Mouse (Mus musculus): ENCODE measurements around the gene Trim13.
"Not testable (repeated sequence)": the region's sequence is repeated elsewhere in the genome, so short reads cannot be mapped to it uniquely, and the experiment has no call there.

The Trim13 gene

DNA sequence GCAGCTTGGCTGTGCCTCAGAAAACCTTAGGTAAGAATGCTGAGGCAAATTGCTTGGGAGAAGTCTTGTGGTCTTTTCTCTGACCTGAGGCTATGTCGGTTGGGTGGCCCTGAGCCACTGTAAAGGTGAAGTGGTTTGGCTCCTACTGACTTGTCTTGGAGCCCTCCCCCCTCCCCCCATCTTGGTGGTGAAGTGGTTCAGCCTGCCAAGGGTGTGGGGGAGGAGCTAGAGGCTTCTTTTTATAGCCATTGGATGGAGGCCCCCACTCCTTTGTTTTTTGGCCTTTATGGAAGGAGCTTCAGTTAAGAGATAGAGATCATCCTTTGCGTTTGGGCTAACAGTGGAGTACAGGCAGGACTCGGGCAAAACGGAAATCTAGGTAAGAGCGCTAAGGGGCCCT is at the start of gene Trim13:
TSS of gene Trim13 (plus strand) at position 280 of the 400 bp plus-strand sequence.
- DNase-seq = no peak

- DNase-seq = no peak
Observed at GRCm38 (mm10) chr14:61548614-61549013, 49.4 kb upstream of the Trim13 start.

GRCm38 (mm10) chr14:61555931-61556288 is 42.1 kb upstream of the Trim13 start:
- peak; percentile 46 for DNase-seq

DNA sequence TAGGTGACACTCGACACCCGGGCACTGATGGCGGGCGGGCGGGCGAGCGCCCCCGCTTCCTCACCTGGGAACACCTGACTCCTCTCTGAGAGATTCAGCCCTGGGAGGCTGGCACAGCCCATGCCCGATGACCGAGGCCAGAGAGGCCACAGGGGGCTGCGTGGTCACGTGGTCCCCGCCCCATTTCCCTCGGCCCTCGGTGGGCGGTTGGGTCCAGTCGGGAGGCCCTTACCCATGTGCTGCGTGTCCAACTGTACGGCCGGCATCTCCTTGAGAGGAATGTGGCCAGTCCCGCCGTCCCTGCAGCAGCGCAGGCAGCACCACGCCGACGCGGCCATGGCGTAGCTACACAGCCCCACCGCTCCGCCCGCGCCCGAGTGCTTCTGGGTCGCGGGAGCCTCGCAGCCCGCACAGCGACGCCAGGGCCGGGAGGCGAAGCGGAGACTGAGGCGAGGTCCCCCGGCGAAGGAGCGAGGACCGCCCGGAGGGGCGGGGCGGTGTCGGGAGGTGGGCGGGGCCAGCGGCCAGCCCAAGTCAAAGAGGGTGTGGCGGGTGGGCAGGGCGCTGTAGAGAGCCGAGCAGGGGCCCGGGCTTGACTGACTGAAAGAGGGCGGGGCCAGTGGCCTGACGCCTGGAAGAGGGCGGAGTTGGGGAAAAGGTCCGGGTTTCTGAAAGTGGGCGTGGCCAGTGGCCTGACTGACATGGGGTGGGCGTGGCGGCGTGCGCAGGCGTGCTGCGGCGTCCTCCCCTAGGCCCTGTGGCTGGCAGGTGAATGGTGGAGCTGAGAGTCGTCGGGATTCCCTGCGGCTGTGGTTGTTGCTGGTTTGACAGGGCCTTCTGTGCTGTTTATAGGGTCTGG is 41.5 kb upstream of the Trim13 start, which contains the start of gene Spryd7:
TSS of gene Spryd7 (minus strand) at position 598 of the 859 bp plus-strand sequence.
- DNase-seq = peak; percentile 98

- no peak for DNase-seq
Observed at GRCm38 (mm10) chr14:61558901-61559300, 39.1 kb upstream of the Trim13 start.

GRCm38 (mm10) chr14:61559856-61560255 is 38.2 kb upstream of the Trim13 start:
- DNase-seq = peak; percentile 55

DNA sequence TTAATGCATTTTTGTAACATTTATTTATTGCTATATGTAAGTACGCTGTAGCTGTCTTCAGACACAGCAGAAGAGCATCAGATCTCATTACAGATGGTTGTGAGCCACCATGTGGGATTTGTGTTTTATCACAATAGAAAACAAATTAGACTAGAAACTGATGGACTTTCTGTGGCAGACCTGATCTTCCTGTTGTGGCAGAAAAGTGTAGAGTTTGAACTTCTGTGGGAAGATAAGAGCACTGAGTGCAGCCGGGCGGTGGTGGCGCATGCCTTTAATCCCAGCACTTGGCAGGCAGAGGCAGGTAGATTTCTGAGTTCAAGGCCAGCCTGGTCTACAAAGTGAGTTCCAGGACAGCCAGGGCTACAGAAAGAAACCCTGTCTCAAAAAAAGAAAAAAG is 31.8 kb upstream of the Trim13 start:
- DNase-seq = not testable (repeated sequence)

GRCm38 (mm10) chr14:61569344-61569743 is 28.7 kb upstream of the Trim13 start:
- no peak for DNase-seq

- DNase-seq = peak; percentile 92
Observed at GRCm38 (mm10) chr14:61571366-61571765, 26.7 kb upstream of the Trim13 start.

- no peak for DNase-seq
Observed at GRCm38 (mm10) chr14:61572131-61572530, 25.9 kb upstream of the Trim13 start.

- no peak for DNase-seq
Observed at GRCm38 (mm10) chr14:61575066-61575465, 23.0 kb upstream of the Trim13 start.

GRCm38 (mm10) chr14:61575941-61576340 is 22.1 kb upstream of the Trim13 start:
- DNase-seq = no peak

DNA sequence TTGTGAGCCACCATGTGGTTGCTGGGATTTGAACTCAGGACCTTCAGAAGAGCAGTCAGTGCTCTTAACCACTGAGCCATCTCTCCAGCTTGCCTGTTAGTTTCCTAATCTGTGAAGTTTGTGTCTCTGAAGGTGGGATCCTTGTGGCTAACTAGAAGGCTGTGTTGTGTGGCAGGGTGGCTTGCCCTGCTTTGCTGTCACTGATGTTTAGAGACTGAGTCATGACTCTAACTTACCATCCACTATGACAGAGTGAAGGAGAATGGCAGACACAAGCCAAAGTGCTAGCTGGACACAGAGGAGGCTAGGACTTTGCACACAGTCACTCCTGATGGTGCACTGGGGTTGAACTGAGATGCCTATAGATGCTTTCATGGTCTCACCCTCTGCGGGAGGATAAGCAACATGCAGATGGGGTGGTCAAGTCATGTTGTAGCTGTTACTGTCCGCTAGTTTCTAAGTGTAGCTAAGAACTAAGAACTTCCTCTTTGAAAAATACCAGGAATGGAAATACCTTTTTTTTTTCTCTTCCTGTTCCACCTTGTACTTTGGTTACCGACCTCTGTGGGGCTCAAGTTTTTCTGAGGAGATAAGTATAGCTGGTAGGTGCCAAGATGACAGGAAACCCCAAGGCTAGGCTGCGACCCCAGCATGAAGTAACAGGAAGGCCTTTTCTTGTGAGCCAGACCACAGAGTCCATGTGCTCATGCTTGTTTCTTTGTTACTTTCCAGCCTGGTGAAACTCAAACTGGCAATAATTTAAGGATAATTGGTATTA is 8.6 kb upstream of the Trim13 start:
- no peak for DNase-seq

DNA sequence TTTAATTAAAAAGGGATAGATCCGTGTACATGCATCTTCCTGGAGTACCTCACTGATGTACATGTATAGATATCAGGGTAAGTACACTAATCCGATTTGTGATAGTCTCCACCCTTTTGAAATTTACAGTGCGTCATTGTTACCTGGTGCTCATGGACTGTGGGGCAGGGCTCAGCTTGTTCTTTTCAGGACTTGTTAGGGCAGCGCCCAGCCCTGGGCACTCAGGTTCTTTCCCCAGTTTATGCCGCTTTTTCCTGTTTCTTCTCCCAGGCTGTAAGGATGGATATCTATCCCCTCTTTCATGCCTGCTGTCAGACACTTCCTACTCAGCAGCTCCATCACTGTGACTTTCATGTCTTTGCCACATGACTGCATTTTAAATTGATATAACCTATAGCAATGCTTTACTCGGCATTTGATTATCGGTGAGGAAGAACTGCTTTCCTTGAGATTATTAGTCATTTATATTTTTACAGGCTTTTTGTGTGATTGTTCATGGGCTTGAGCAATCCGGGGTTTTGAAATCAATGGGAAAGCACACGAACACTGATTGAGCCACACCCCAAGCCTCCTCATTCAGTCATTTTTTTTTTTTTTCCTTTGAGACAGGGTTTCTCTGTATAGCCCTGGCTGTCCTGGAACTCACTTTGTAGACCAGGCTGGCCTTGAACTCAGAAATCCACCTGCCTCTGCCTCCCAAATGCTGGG is 1.2 kb upstream of the Trim13 start:
- DNase-seq = peak; percentile 47

DNA sequence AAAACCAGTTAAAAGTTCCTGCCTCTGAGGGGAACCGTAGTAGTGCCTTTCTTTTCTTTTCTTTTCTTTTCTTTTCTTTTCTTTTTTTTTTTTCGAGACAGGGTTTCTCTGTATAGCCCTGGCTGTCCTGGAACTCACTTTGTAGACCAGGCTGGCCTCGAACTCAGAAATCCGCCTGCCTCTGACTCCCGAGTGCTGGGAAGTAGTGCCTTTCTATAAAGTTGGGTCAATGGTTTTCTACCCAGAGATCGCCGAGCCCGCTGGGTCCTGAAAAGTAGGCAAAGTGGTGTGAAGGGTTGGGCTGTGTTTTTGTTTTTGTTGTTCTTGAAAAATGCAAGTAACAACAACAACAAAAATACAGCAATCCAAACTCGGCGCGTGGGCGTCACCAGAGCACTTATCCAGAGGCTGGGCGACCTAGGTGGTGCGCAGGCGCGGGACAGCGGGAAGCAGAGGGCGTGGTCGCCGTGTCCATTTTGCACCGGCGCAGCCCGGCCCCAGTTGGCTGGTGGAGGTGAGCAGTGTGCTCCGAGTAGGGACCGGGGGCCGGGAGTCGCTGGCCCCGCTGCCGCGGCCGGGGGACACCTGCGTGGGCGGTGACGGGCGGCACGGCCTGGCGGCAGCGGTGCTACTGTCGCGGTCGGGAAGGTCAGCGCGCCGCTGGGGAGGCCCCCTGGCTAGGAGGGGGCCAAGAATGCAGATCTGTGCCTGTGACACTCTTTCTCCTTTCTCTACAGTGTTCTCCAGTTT is 1.2 kb downstream of the Trim13 start:
- DNase-seq = peak; percentile 94

- no peak for DNase-seq
Observed at GRCm38 (mm10) chr14:61601348-61601747, 3.3 kb downstream of the Trim13 start.

DNA sequence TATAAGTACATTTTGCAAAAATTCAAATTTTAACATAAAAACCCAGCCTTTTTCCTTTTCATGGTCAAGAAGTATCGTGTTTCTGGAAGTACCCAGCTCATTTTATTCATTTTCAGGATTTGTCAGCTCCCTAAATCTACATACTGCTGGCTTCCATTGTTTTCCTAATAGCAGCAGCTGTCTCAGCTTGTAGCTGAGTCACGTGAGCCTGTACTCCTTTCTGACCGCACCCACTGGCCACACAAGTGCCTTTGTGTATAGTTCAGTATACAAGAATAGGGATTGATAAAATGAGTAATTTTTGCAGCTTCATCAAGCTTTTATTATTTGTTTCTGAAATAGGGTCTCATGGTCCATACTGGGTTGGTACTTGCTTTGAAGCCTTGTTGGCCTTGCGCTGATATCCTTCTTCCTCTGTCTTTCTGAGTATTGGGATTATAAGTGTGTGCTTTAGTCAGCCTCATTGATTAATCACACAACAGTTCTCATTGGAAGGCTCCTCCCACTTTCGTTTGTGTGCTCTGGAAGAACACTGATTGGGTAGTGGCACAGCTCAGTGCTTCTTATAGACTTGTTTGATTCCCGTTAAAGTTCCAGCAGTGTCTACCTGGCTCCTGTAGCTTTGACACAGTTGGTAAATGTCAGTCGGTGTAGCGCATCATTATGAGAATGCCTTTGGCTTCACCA is 5.2 kb downstream of the Trim13 start:
- DNase-seq = peak; percentile 18

DNA sequence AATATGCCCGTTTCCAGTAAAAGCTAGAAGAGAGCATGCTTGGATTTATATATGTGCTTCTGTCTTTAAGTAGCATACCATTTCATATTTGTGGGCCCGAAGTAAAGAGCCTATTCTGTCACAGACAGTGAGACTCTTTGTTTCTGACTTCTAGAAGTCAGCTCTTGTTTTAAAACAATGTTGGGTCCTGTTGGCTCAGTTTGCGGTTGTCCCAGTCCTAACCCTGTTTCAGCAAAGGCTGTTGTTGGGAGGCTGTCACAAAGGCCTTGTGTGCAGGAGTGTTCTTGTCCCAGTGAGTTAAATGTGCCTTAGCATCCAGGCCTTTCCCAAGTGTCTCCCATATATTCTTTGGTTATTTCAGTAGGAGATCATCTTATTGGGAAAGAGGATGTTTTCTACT is 6.0 kb downstream of the Trim13 start:
- no peak for DNase-seq

GRCm38 (mm10) chr14:61606088-61606487 is 8.0 kb downstream of the Trim13 start:
- DNase-seq = not testable (repeated sequence)

- DNase-seq = no peak
Observed at GRCm38 (mm10) chr14:61607157-61607556, 9.1 kb downstream of the Trim13 start, which contains the start of gene Kcnrg. Gene Kcnrg (plus strand): TSS chr14:61607457.

- no peak for DNase-seq
Observed at GRCm38 (mm10) chr14:61611766-61612165, 13.7 kb downstream of the Trim13 start.

DNA sequence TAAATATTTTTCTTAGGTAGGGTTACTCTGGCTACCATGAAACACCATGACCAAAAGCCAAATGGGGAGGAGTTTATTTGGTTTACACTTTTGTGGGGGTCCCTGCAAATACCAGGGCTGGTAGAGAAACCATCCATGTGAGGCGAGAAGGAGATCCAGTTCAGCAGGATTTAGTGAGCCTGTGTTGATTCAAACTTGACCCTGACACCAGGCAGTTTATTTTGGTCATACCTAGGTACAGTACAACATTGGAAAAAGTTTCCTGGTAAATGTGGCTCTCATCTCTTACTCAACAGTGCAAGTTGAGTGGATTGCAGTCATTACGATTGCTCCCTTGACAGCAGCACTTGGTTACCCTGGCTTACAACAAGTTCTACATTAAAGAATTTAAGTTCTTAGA is 15.3 kb downstream of the Trim13 start:
- DNase-seq = peak; percentile 63
